Mouse (Mus musculus) heart, postnatal 0 days (tissue): ENCODE results near the gene Trpv6.

Experiments
- CTCF ChIP-seq: IDR thresholded peaks from 2 replicates; pipeline ENCODE4 v1.5.1; 2016; ENCODE audit warnings: antibody characterized with exemption, control low read depth, low read depth
- EP300 ChIP-seq: IDR thresholded peaks from 2 replicates; pipeline ENCODE4 v1.6.1; 2016; ENCODE audit warnings: antibody characterized with exemption, low read depth

- no peak for TF ChIP-seq CTCF
- TF ChIP-seq EP300 = no peak
Measured at GRCm38 (mm10) chr6:41635211-41635610, 994 bp downstream of the Trpv6 start.
